Mouse (Mus musculus): ENCODE measurements around the gene Nfe2.
"Not testable (repeated sequence)": the region's sequence is repeated elsewhere in the genome, so short reads cannot be mapped to it uniquely, and the experiment has no call there.

Gene Nfe2

GRCm38 (mm10) chr15:103250195-103250740 is 7.9 kb downstream of the Nfe2 start:
- DNase-seq (ENCODE audit: low read depth, low spot score): peak; percentile 69

- DNase-seq (ENCODE audit: low read depth, low spot score): not testable (repeated sequence)
These were observed 8.7 kb downstream of the Nfe2 start for GRCm38 (mm10) chr15:103249511-103249910.

GRCm38 (mm10) chr15:103248401-103249313 is 9.5 kb downstream of the Nfe2 start:
- DNase-seq (ENCODE audit: low read depth, low spot score): no peak

- no peak for DNase-seq (ENCODE audit: low read depth, low spot score)
These were observed 10.3 kb downstream of the Nfe2 start for GRCm38 (mm10) chr15:103247782-103248400.

- DNase-seq (ENCODE audit: low read depth, low spot score): no peak
These were observed 11.0 kb downstream of the Nfe2 start for GRCm38 (mm10) chr15:103247078-103247781.

- no peak for DNase-seq (ENCODE audit: low read depth, low spot score)
These were observed 12.6 kb downstream of the Nfe2 start for GRCm38 (mm10) chr15:103245616-103246015.

GRCm38 (mm10) chr15:103242885-103243284 is 15.3 kb downstream of the Nfe2 start:
- no peak for DNase-seq (ENCODE audit: low read depth, low spot score)

- DNase-seq (ENCODE audit: low read depth, low spot score): peak; percentile 22
These were observed 16.9 kb downstream of the Nfe2 start for GRCm38 (mm10) chr15:103241071-103242018.

- peak; percentile 97 for DNase-seq (ENCODE audit: low read depth, low spot score)
These were observed 17.8 kb downstream of the Nfe2 start, which contains the start of gene Hnrnpa1 for GRCm38 (mm10) chr15:103240160-103241028. TSS of gene Hnrnpa1 (plus strand) at chr15:103240432.

- peak; percentile 98 for DNase-seq (ENCODE audit: low read depth, low spot score)
These were observed 18.5 kb downstream of the Nfe2 start, which contains the start of gene Cbx5 for GRCm38 (mm10) chr15:103239685-103240159. TSS of gene Cbx5 (minus strand) at chr15:103239816.

- DNase-seq (ENCODE audit: low read depth, low spot score): peak; percentile 95
These were observed 19.0 kb downstream of the Nfe2 start for GRCm38 (mm10) chr15:103239130-103239684.

- no peak for DNase-seq (ENCODE audit: low read depth, low spot score)
These were observed 20.9 kb downstream of the Nfe2 start for GRCm38 (mm10) chr15:103237295-103237694.

- DNase-seq (ENCODE audit: low read depth, low spot score): no peak
These were observed 25.1 kb downstream of the Nfe2 start for GRCm38 (mm10) chr15:103233119-103233518.

- no peak for DNase-seq (ENCODE audit: low read depth, low spot score)
These were observed 29.3 kb downstream of the Nfe2 start for GRCm38 (mm10) chr15:103228904-103229303.

GRCm38 (mm10) chr15:103227572-103227971 is 30.6 kb downstream of the Nfe2 start:
- DNase-seq (ENCODE audit: low read depth, low spot score): no peak

GRCm38 (mm10) chr15:103227022-103227421 is 31.2 kb downstream of the Nfe2 start:
- no peak for DNase-seq (ENCODE audit: low read depth, low spot score)

GRCm38 (mm10) chr15:103224161-103224560 is 34.0 kb downstream of the Nfe2 start:
- no peak for DNase-seq (ENCODE audit: low read depth, low spot score)

- DNase-seq (ENCODE audit: low read depth, low spot score): no peak
These were observed 36.8 kb downstream of the Nfe2 start for GRCm38 (mm10) chr15:103221386-103221785.

- no peak for DNase-seq (ENCODE audit: low read depth, low spot score)
These were observed 37.4 kb downstream of the Nfe2 start for GRCm38 (mm10) chr15:103220785-103221184.

All from CD4-positive, CD25-positive, alpha-beta regulatory T cell, adult 2 months (primary cell).